Mouse (Mus musculus) spleen, postnatal 4 days (tissue): ENCODE measurements around the gene Pllp.

Experiments
- DNase-seq, 2 experiments: peaks; one replicate each; pipeline ENCODE4 v3.0.0; 2022; ENCODE audit warnings: low spot score in 2 of 2

Gene Pllp

GRCm38 (mm10) chr8:94695994-94696384 lies at the start of gene Pllp:
Gene Pllp, minus strand, starts transcription at chr8:94696278.
- peak in 1 of 2 experiments; percentile 70 for DNase-seq

- no peak for DNase-seq
Measured at GRCm38 (mm10) chr8:94745476-94746184, 49.6 kb upstream of the Pllp start, which contains the start of gene Ccl22. Gene Ccl22, plus strand, starts transcription at chr8:94745590.

- DNase-seq, result no peak
Measured at GRCm38 (mm10) chr8:94744972-94745371, 48.9 kb upstream of the Pllp start.

- DNase-seq, result no peak
Measured at GRCm38 (mm10) chr8:94744484-94744883, 48.4 kb upstream of the Pllp start.

GRCm38 (mm10) chr8:94741726-94742125 lies 45.6 kb upstream of the Pllp start:
- no peak for DNase-seq

GRCm38 (mm10) chr8:94740591-94740990 lies 44.5 kb upstream of the Pllp start:
- no peak for DNase-seq

- DNase-seq, result no peak
Measured at GRCm38 (mm10) chr8:94739829-94740228, 43.8 kb upstream of the Pllp start.

- DNase-seq, result peak; percentile 33 to 68
Measured at GRCm38 (mm10) chr8:94735426-94736094, 39.5 kb upstream of the Pllp start.

- DNase-seq, result peak in 1 of 2 experiments; percentile 68
Measured at GRCm38 (mm10) chr8:94734735-94735350, 38.8 kb upstream of the Pllp start.

- peak; percentile 87 for DNase-seq
Measured at GRCm38 (mm10) chr8:94733821-94734465, 37.9 kb upstream of the Pllp start.

GRCm38 (mm10) chr8:94729301-94729700 lies 33.2 kb upstream of the Pllp start:
- peak in 1 of 2 experiments; percentile 30 for DNase-seq

GRCm38 (mm10) chr8:94725998-94726397 lies 29.9 kb upstream of the Pllp start:
- DNase-seq, result no peak

GRCm38 (mm10) chr8:94716841-94717240 lies 20.8 kb upstream of the Pllp start:
- DNase-seq, result no peak

- no peak for DNase-seq
Measured at GRCm38 (mm10) chr8:94715871-94716270, 19.8 kb upstream of the Pllp start.

- no peak for DNase-seq
Measured at GRCm38 (mm10) chr8:94714556-94714955, 18.5 kb upstream of the Pllp start.

GRCm38 (mm10) chr8:94711160-94711718 lies 15.2 kb upstream of the Pllp start:
- DNase-seq, result no peak

- DNase-seq, result peak in 1 of 2 experiments; percentile 8
Measured at GRCm38 (mm10) chr8:94710336-94710735, 14.3 kb upstream of the Pllp start.

- DNase-seq, result no peak
Measured at GRCm38 (mm10) chr8:94706732-94707395, 10.8 kb upstream of the Pllp start.

GRCm38 (mm10) chr8:94705581-94706245 lies 9.6 kb upstream of the Pllp start:
- no peak for DNase-seq

- no peak for DNase-seq
Measured at GRCm38 (mm10) chr8:94704669-94704984, 8.5 kb upstream of the Pllp start.
